Mouse (Mus musculus) frontal cortex, postnatal 25 days (tissue): ENCODE results near the gene Hes5.

Source experiments
- DNase-seq, 2 experiments: peaks; one replicate each; pipeline ENCODE4 v3.0.0; 2022; ENCODE audit warnings: low spot score in 2 of 2

The Hes5 gene

DNA sequence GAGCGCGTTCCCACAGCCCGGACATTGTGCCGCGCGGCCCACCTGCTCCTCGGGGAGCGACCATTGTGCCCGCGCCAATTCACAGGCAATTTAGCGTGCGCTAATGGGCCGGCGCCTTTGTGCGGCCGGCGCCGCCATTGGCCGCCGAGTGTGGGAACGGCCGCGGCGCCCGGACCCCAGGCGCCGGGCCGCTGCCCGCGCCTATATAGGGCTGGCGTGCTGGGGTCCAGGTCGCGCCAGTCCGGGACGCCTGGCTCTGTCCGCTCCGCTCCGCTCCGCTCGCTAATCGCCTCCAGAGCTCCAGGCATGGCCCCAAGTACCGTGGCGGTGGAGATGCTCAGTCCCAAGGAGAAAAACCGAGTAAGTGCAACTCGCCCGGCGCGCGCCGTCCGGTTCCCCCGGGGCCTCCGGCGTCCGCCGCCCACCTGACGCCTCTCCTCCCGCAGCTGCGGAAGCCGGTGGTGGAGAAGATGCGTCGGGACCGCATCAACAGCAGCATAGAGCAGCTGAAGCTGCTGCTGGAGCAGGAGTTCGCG, at the start of gene Hes5:
Hes5 (plus strand) TSS at position 234 of the 536 bp plus-strand sequence.
- peak in 1 of 2 experiments; percentile 53 for DNase-seq

DNA sequence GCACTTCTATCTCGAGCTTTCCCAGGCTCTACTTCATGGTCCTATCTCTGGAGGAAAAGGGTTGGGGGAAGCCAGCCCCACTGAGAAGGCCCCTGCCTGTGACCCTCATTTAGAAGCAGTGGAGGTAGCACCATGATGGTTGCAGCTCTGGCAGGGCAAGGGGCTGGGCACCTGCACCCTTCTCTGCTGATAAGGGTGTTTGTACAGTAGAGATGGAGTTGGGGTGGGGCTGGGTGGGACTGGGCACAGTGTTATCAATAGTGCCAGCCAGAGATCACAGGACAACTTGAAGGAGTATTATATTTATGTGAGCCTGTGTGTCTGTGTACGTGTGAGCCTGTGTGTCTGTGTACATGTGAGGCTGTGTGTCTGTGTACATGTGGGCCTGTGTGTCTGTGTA, 49.1 kb upstream of the Hes5 start:
- no peak for DNase-seq

DNA sequence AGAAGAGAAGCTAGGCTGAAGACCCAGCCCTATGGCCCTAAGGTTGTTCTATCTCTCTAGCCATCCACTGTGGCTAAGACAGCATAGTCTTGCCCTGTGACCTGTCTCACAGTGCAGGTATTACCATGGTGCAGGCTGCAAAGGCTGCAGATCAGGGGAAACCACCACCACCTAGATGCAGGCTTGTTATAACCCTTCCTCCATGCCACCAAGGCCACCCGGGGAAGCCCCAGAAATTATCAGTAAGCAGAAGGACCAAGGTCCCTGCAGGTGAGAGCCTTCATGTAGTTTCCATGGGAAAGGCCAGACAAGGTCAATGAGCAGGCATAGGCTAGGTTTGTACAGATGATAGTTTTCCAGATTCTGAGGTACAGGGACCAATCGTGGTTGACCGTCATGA, 46.9 kb upstream of the Hes5 start:
- DNase-seq, result no peak

GRCm38 (mm10) chr4:154914252-154914651, 46.5 kb upstream of the Hes5 start:
- DNase-seq, result no peak

DNA sequence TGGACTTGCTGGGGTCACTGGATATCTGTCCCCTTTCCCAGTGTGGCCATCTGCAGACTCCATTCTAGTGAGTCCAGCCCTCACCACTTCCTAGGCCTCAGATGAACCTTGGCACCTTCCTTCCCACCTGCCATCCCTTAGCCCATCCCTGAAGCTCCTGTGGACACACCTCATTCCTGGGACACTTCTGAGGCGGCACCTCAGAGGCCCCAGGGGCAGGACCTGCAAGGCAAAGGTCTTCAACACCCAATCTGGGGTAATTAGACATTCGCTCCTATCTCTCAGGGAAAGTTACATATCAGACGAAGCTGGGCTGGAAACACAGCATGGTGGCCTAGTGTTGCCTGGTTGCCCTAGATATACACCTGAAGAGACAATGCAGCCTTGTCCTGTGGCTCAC, 46.0 kb upstream of the Hes5 start:
- no peak for DNase-seq

GRCm38 (mm10) chr4:154915286-154915685, 45.4 kb upstream of the Hes5 start:
- no peak for DNase-seq

DNA sequence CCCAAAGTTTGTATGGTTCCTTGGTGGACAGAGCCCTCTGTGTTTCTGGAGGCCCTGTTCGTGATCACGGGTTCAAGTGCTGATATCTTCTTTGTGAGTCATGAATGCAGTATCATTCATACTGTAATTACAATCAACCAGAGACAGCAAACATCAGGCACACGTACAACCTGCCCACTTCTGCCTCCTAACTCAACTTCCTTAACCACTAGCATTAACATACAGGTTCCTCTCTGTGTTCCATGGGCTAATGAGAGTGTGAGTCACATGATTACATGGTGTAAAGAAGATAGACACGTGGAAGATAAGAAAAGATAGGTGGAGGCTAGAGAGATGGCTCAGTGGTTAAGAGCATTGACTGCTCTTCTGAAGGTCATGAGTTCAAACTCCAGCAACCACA, 44.1 kb upstream of the Hes5 start:
- DNase-seq, result no peak

DNA sequence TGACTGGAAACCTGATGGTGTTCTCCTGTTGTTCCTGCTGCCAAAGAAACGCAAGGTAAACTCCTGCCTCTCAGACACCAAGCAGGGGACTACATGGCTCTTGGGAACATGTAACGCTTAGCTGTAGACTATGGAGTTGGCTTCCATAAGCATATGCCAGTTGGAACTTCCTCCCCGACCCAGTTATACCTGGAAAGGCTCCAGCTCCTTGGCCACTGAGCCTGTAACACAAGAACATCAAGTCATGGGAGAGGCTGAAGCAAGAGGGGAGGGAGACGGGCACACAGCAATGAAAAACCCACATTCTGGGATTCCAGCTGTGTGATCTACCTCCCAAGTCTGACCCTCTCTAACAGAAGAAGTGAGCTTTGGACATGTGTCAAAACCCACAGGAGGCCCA, 38.4 kb upstream of the Hes5 start:
- DNase-seq, result no peak

DNA sequence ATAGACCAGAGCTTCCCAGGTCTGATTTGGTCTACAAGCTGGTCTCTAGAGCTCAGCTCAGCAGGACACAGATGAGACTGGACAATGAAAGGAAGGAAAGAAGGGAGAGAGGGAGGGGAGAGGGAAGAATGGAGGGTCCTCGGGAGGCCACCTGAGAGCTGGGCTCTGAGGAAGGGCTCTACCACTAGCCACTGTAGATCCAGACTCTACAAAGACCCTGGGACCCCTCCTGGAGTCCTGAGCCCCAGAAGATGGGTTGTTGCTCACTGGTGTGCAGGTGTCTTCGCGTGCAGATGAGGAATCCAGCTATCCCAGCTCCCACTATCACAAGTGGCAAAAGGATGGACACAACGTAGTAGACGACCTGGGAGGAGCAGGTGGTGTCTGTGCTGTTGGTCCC, 37.8 kb upstream of the Hes5 start:
- DNase-seq, result no peak

DNA sequence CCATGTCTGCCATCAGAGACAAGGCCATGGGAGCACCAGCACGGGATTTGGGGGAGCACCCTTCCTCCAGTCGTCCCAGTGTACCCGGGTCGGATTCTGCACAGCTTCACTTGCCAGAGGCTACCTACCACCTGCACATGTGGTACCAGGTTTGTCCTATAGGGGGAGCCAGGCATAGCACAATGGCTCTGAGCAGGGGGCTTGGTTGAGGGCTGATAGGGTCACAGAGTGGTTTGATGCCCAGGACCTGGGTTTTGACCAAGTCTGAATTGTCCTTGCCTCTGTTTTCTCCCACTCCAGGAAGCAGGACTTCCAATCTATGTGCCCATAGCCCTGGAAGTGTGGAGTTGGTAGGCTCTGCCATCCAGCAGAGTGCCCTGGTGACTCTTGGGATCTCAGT, 35.3 kb upstream of the Hes5 start:
- no peak for DNase-seq

DNA sequence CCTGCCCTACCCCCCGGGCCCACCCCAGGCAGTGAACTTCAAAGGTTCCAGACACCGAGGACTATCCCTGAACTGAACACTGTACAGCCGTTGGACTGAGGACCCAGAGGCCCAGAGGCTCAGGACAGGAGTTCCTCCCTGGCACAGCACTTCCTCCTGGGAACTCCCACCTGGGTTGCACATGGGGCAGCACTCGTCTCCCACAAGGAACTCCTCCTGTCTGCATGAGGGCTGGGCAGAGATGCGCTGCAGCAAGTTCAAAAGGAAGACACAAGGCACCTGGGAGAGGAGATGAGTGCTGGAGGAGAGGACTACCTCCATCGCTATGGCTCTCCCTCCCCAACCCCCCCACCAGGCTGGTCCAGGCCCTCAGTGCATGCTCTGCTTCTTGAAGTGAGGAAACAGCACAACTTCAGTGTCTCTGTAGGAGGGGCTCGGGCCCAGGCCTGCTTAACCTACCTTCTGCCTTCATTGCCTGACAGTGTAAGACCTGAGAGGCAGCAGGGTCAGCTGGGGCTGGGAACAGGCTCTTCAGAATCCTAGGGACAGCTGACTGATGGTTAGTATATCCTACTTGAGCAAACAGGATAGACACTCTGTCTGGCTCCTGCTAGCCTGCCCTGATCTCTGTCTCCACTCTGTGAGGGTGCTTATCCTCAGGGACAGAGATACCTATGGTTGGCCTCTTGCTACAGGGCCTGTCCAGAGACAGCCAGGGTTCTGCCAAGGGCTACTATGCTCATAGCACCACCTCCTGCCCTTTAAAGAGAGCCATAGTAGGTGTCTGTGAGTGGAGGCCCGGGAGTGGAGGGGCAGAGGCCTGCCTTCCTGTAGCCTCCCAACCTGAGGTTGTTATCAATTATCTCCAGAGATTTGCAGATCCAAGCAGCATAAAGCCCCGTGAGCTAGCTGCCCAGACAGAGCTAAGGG, 33.5 kb upstream of the Hes5 start:
- no peak for DNase-seq

GRCm38 (mm10) chr4:154927899-154928337, 32.8 kb upstream of the Hes5 start:
- DNase-seq, result no peak

DNA sequence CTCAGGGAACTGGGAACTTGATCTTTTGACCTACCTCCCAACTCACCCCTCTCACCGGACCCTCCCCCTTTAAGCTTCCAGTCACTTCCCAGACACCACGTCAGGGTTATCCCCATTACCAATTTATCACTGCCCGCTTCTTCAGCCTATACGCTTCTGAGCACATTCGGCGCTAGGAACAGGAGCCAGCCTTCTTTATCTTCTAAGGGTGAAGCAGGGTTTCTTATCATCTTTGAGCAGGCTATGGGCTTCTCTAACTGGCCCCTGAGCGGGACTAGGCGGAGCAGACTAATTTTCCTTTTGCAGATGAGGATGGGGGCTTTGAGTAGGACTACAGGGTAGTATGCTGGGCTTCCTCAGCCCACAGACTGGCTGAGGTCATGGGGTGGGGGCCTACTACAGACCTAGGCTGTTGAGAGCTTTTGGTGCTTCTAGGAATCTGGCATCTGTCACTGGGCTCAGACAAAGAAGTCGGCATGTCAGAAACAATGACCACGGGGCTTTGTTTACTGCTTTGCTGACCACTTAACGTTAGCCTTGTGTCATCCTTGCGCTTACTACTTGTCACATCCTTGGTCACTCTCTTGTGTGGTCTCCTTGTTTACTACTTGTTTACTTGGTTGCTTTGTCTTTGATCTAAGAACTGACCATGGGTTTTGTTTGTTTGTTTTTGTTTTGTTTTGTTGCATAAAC, 32.2 kb upstream of the Hes5 start, which contains the start of gene Tnfrsf14:
Tnfrsf14 (minus strand) TSS at position 169 of the 693 bp plus-strand sequence.
- no peak for DNase-seq

- DNase-seq, result no peak
These were observed 31.5 kb upstream of the Hes5 start for GRCm38 (mm10) chr4:154929088-154929660.

- no peak for DNase-seq
These were observed 27.3 kb upstream of the Hes5 start for GRCm38 (mm10) chr4:154933306-154933907.

GRCm38 (mm10) chr4:154934800-154935199, 25.9 kb upstream of the Hes5 start:
- DNase-seq, result no peak

- no peak for DNase-seq
These were observed 24.9 kb upstream of the Hes5 start for GRCm38 (mm10) chr4:154935788-154936187.

DNA sequence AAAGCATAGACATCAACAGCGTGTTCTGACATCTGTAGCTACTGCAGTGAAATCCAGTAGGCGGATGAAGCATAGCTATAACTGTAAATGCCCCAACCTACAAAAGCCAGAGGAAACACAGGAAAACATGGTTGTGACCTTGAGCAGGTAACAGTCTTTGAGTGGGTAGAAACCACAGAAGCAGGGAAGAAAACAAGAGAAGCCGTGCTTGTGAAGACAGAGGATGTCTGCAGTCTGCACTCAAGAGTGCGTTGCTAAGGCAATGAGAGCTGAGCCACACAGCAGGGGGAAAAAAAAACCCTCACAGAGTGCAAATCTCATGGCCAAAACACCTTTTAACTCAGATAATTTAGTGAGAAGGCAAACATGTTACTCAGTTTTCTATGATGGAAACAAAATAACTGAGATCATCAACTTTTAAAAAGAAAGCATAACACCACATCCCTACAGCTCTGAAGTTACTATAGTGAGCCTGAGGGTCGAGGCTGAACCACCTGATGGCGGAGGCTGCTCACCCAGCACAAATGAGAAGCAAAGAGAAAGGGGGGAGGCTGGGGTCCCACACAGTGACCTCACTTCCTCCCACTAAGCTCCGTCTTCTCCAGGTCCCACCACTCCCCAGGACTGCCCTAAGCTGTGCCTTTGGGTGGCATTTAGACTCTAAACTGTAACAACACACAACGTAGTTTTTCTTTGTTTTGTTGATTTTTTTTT, 24.0 kb upstream of the Hes5 start:
- no peak for DNase-seq

DNA sequence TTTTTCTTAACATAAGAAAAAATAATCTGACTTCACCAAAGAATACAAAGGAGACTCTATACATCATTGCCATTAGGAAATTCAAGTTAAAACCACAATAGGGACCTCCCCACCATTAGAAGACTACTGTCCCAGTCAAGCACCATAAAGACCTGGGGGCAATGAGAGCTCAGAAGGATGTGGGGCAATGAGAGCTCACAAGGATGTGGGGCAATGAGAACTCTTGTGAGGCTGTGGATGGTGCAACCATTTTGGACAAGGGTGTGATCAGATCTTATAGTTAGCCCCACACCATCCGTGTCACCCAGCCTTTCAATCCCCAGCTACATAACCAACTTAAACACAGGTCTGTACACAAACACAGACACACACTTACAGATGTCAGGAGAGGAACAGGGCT, 23.0 kb upstream of the Hes5 start:
- no peak for DNase-seq

DNA sequence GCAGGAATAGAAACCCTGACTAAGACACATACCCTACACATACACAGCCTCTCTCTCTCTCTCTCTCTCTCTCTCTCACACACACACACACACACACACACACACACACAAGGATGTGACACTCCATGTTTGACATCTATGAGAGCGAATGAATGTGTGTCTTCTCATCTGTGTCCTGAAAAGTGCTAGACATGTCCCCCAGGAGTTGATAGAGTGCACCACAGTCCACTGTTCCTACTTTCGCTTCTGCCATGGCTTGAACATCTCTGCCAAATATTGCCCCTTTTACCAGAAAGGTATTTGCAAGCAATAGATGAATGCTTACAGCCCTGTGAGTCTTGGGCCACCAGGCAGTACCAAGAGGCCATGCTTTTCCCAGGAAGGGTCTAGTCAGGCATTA, 20.6 kb upstream of the Hes5 start:
- DNase-seq, result no peak

DNA sequence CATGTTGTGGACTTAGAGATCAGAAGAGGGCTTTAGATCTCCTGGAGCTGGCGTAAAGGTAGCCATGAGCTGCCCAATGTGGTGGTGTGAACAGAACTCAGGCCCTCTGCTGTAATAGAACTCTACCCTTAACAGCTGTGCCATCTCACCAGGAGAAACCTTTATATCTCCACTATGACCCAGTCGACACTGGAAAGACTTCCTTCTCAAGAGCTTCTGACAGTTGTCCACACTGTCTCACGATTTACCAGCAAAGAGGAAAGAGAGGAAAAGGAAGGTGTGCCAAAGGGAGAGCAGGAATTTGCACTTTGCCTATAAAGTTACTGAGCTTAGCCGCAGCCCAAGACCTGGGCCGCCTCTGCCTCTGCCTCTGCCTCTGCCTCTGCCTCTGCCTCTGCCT, 18.9 kb upstream of the Hes5 start:
- DNase-seq, result no peak
